Mouse (Mus musculus) limb, embryonic 14.5 days (tissue): ENCODE measurements around the gene Dhx57. TPM values are rescaled to one million over a fixed set of nuclear protein-coding genes. Genes with fewer than 3 reads are reported as not detected.

Source experiments
- ATAC-seq: fragments of 200-750 bp; cut with Nextera tagmentation; 2 replicates; pipeline ENCODE4 v1.8.0; 2017; ENCODE audit warnings: low read depth, moderate number of reproducible peaks, moderate TSS enrichment; ENCODE audit not compliant: low FRiP score
- DNase-seq: peaks from one replicate; pipeline ENCODE4 v3.0.0-alpha.2; 2015; ENCODE audit warnings: low spot score
- H3K27ac ChIP-seq: fragments of 300-500 bp; sonication (generic); replicated peaks from 2 replicates; pipeline ENCODE4 v1.5.1; 2014; ENCODE audit warnings: low read depth, mild to moderate bottlenecking, low read length, moderate library complexity, mixed read lengths
- H3K27me3 ChIP-seq: fragments of 300-500 bp; sonication (generic); 2 replicates; pipeline ENCODE4 v1.6.1; 2014; ENCODE audit warnings: low read length, mixed read lengths; ENCODE audit not compliant: control insufficient read depth, insufficient read depth
- H3K36me3 ChIP-seq: fragments of 300-500 bp; sonication (generic); 2 replicates; pipeline ENCODE4 v1.6.1; 2014; ENCODE audit warnings: mild to moderate bottlenecking, low read length, moderate library complexity, mixed read lengths; ENCODE audit not compliant: control insufficient read depth, insufficient read depth
- H3K4me1 ChIP-seq: fragments of 300-500 bp; sonication (generic); 2 replicates; pipeline ENCODE4 v1.6.1; 2014; ENCODE audit warnings: antibody characterized with exemption, low read length, mixed read lengths; ENCODE audit not compliant: control insufficient read depth, insufficient read depth
- H3K4me2 ChIP-seq: fragments of 300-500 bp; sonication (generic); replicated peaks from 2 replicates; pipeline ENCODE4 v1.6.1; 2014; ENCODE audit warnings: low read depth, mild to moderate bottlenecking, low read length, moderate library complexity; ENCODE audit not compliant: severe bottlenecking
- H3K4me3 ChIP-seq: fragments of 300-500 bp; sonication (generic); replicated peaks from 2 replicates; pipeline ENCODE4 v1.5.1; 2014; ENCODE audit warnings: low read length
- H3K9ac ChIP-seq: fragments of 300-500 bp; sonication (generic); 2 replicates; pipeline ENCODE4 v1.6.1; 2014; ENCODE audit warnings: mild to moderate bottlenecking, low read depth, low read length, moderate library complexity; ENCODE audit not compliant: severe bottlenecking
- H3K9me3 ChIP-seq: fragments of 300-500 bp; sonication (generic); 2 replicates; pipeline ENCODE4 v1.6.1; 2016; ENCODE audit warnings: low read length; ENCODE audit not compliant: control insufficient read depth
- POLR2A ChIP-seq: fragments of 200-500 bp; IDR thresholded peaks from 2 replicates; pipeline ENCODE4 v1.8.0; 2012; ENCODE audit warnings: inconsistent platforms, mild to moderate bottlenecking, moderate library complexity, borderline replicate concordance; ENCODE audit not compliant: insufficient read depth, insufficient read length; ENCODE audit errors: extremely low read depth
- WGBS: fragments of 180-500 bp; shearing (Covaris S2); extraction: QIAGEN DNeasy Blood & Tissue Kit; methylation state at CpG from one replicate; pipeline ENCODE4 v1.1.7; 2014; 5-methylcytosine and 5-hydroxymethylcytosine counted together
- polyA plus RNA-seq, 2 experiments: library from polyadenylated mRNA; depleted of rRNA in 1 of 2; stranded (reverse) in 1 of 2; unstranded in 1 of 2; fragments of >200 nt; fragmentation: Nextera tagmentation in 1 of 2; extraction: Ambion mirVana in 1 of 2; gene quantifications; 2 replicates each; pipeline versions ENCODE4 v1.2.1 to v1.2.3; 2012 to 2014

Dhx57 gene
- polyA plus RNA-seq, 2 experiments, result 21.1 to 45.2 TPM

- H3K4me3 ChIP-seq, result no peak overlapping the region
- H3K4me1 ChIP-seq, result no peaks in the 10 kb centered on the region
- no peak overlapping the region for H3K4me2 ChIP-seq
- TF ChIP-seq POLR2A, result no peak
- no peaks in the 10 kb centered on the region for H3K27me3 ChIP-seq
- H3K36me3 ChIP-seq, result peaks cover 88% of the 10 kb centered on the region
- ATAC-seq, result no peak
- DNase-seq, result no peak
- no peak overlapping the region for H3K9ac ChIP-seq
- H3K9me3 ChIP-seq, result no peaks in the 10 kb centered on the region
- WGBS, result 96% methylated on average over 4 of the region's 4 CpGs
- H3K27ac ChIP-seq, result no peak overlapping the region
Measured at GRCm38 (mm10) chr17:80267065-80267464, 23.2 kb downstream of the Dhx57 start.

GRCm38 (mm10) chr17:80255208-80255607 is 35.1 kb downstream of the Dhx57 start:
- no peaks in the 10 kb centered on the region for H3K4me1 ChIP-seq
- ATAC-seq (peak; percentile 57; the same call in 1 of the 2 replicates), DNase-seq (peak; percentile 6)
- no peak overlapping the region for H3K4me2 ChIP-seq
- no peak for TF ChIP-seq POLR2A
- WGBS, result 45% methylated on average over 13 of the region's 13 CpGs
- no peak overlapping the region for H3K27ac ChIP-seq
- H3K36me3 ChIP-seq, result peaks cover 97% of the 10 kb centered on the region
- no peak overlapping the region for H3K9ac ChIP-seq
- H3K27me3 ChIP-seq, result no peaks in the 10 kb centered on the region
- no peaks in the 10 kb centered on the region for H3K9me3 ChIP-seq
- H3K4me3 ChIP-seq, result no peak overlapping the region

GRCm38 (mm10) chr17:80254421-80254820 is 35.9 kb downstream of the Dhx57 start:
- Histone ChIP-seq H3K27me3 (no peaks in the 10 kb centered on the region), H3K36me3 (peaks cover 97% of the 10 kb centered on the region), H3K4me2 (no peak overlapping the region), H3K27ac (no peak overlapping the region), H3K4me3 (no peak overlapping the region), H3K9me3 (no peaks in the 10 kb centered on the region), H3K4me1 (no peaks in the 10 kb centered on the region), H3K9ac (no peak overlapping the region)
- TF ChIP-seq POLR2A, result no peak
- 96% methylated on average over 5 of the region's 5 CpGs for WGBS
- no peak for ATAC-seq
- no peak for DNase-seq

- no peak overlapping the region for H3K9ac ChIP-seq
- WGBS, result 87% methylated on average over 13 of the region's 13 CpGs
- no peak overlapping the region for H3K4me2 ChIP-seq
- no peaks in the 10 kb centered on the region for H3K4me1 ChIP-seq
- no peaks in the 10 kb centered on the region for H3K27me3 ChIP-seq
- DNase-seq (no peak), ATAC-seq (no peak)
- no peaks in the 10 kb centered on the region for H3K9me3 ChIP-seq
- TF ChIP-seq POLR2A, result no peak
- H3K4me3 ChIP-seq, result no peak overlapping the region
- H3K36me3 ChIP-seq, result peaks cover 95% of the 10 kb centered on the region
- no peak overlapping the region for H3K27ac ChIP-seq
Measured at GRCm38 (mm10) chr17:80252757-80253525, 37.3 kb downstream of the Dhx57 start.

- no peak for ATAC-seq
- no peak for DNase-seq
- H3K36me3 ChIP-seq, result peaks cover 93% of the 10 kb centered on the region
Measured at GRCm38 (mm10) chr17:80243116-80243515, 47.2 kb downstream of the Dhx57 start.

More at GRCm38 (mm10) chr17:80243116-80243515, 47.2 kb downstream of the Dhx57 start:
- H3K4me1 ChIP-seq, result no peaks in the 10 kb centered on the region
- H3K4me3 ChIP-seq, result no peak overlapping the region
- H3K9me3 ChIP-seq, result no peaks in the 10 kb centered on the region
- no peaks in the 10 kb centered on the region for H3K27me3 ChIP-seq
- WGBS, result 61% methylated on average over 13 of the region's 13 CpGs
- H3K9ac ChIP-seq, result no peak overlapping the region
- no peak for TF ChIP-seq POLR2A
- H3K4me2 ChIP-seq, result no peak overlapping the region
- no peak overlapping the region for H3K27ac ChIP-seq
